Comparison of ENCODE assay signal across 10 mouse cellular contexts in genomic region chrX:162359767-162360545, GRCm38 (mm10).
DNase-seq lines count a peak whose midpoint lies in the region; ATAC-seq lines count a peak whose summit lies in the region.
"Had no signal": no experiment of that assay in that cellular context is flagged by ENCODE, and none has a peak within 500 bp of the region (broad histone marks: within the 10 kb centered on the region; RNA-seq: fewer than 3 reads in every experiment).

No protein-coding gene starts in this region.

- peak; percentile 5 for DNase-seq in forebrain, embryonic 14.5 days (ENCODE audit: low spot score)
- DNase-seq in CD4-positive helper T cell, adult 2 months (ENCODE audit: low read depth, low spot score), result peak; percentile 1
- peak; percentile 37 for DNase-seq in limb, embryonic 10.5 days (ENCODE audit: low spot score)
- no peak for DNase-seq in left cerebral cortex, adult 18-20 months (ENCODE audit: low spot score in 2 of 2)
- DNase-seq in adrenal gland, postnatal 4 days (ENCODE audit: low spot score in 2 of 2), result no peak

- H3K27me3 ChIP-seq in forebrain, embryonic 14.5 days (replicated peaks; ENCODE audit: control insufficient read depth, insufficient read depth, low read length), result no peaks in the 10 kb centered on the region
- no peaks in the 10 kb centered on the region for H3K27me3 ChIP-seq in forebrain, embryonic 16.5 days (replicated peaks; ENCODE audit: control insufficient read depth, insufficient read depth, low read length)
- no peaks in the 10 kb centered on the region; the same call in 1 of the 2 replicates for H3K27me3 ChIP-seq in heart, embryonic 13.5 days (replicated peaks)
- peaks cover 89% of the 10 kb centered on the region for H3K27me3 ChIP-seq in limb, embryonic 10.5 days (ENCODE audit: low read depth, poor library complexity, severe bottlenecking)
- peaks cover 22% of the 10 kb centered on the region; the same call in 1 of the 2 replicates for H3K27me3 ChIP-seq in midbrain, embryonic 13.5 days

- no peaks in the 10 kb centered on the region for H3K36me3 ChIP-seq in forebrain, embryonic 14.5 days (ENCODE audit: control insufficient read depth, insufficient read depth, low read length)
- no peaks in the 10 kb centered on the region for H3K36me3 ChIP-seq in forebrain, embryonic 16.5 days (ENCODE audit: control insufficient read depth, insufficient read depth)
- H3K36me3 ChIP-seq in heart, embryonic 13.5 days, result no peaks in the 10 kb centered on the region
- H3K36me3 ChIP-seq in limb, embryonic 10.5 days, result no peaks in the 10 kb centered on the region
- H3K36me3 ChIP-seq in midbrain, embryonic 13.5 days, result no peaks in the 10 kb centered on the region
- H3K36me3 ChIP-seq: embryonic facial prominence, embryonic 13.5 days had no signal

- H3K27ac ChIP-seq in forebrain, embryonic 14.5 days (ENCODE audit: low read depth, low read length), result no peak overlapping the region
- H3K27ac ChIP-seq in forebrain, embryonic 16.5 days (ENCODE audit: low read length), result no peak overlapping the region
- H3K27ac ChIP-seq in heart, embryonic 13.5 days (replicated peaks), result 0 out of 2 replicates have a peak overlapping the region, but pooled peaks have one; percentile 20
- no peak overlapping the region for H3K27ac ChIP-seq in limb, embryonic 10.5 days
- H3K27ac ChIP-seq in midbrain, embryonic 13.5 days, result no peak overlapping the region
- H3K27ac ChIP-seq: embryonic facial prominence, embryonic 13.5 days had no signal

- WGBS in forebrain, embryonic 14.5 days, result 65% methylated on average over 9 of the region's 9 CpGs
- WGBS in forebrain, embryonic 16.5 days, result 61% methylated on average over 9 of the region's 9 CpGs
- 43% methylated on average over 9 of the region's 9 CpGs for WGBS in heart, embryonic 13.5 days
- WGBS in limb, embryonic 10.5 days, result 46% methylated on average over 9 of the region's 9 CpGs
- WGBS in midbrain, embryonic 13.5 days, result 61% methylated on average over 9 of the region's 9 CpGs

- no peak overlapping the region for H3K4me3 ChIP-seq in forebrain, embryonic 14.5 days (ENCODE audit: low read depth, low read length)
- no peak overlapping the region for H3K4me3 ChIP-seq in forebrain, embryonic 16.5 days (replicated peaks; ENCODE audit: low read length)
- no peak overlapping the region for H3K4me3 ChIP-seq in heart, embryonic 13.5 days
- no peak overlapping the region for H3K4me3 ChIP-seq in limb, embryonic 10.5 days
- H3K4me3 ChIP-seq in midbrain, embryonic 13.5 days (replicated peaks), result no peak overlapping the region
- H3K4me3 ChIP-seq: embryonic facial prominence, embryonic 13.5 days had no signal

- H3K4me1 ChIP-seq in forebrain, embryonic 14.5 days (ENCODE audit: control insufficient read depth, insufficient read depth, low read length), result no peaks in the 10 kb centered on the region
- no peaks in the 10 kb centered on the region for H3K4me1 ChIP-seq in forebrain, embryonic 16.5 days (replicated peaks; ENCODE audit: control insufficient read depth, insufficient read depth, low read length)
- H3K4me1 ChIP-seq in heart, embryonic 13.5 days, result no peaks in the 10 kb centered on the region
- H3K4me1 ChIP-seq in limb, embryonic 10.5 days, result no peaks in the 10 kb centered on the region; the same call in 1 of the 2 replicates
- H3K4me1 ChIP-seq in midbrain, embryonic 13.5 days (replicated peaks), result no peaks in the 10 kb centered on the region
- H3K4me1 ChIP-seq: embryonic facial prominence, embryonic 13.5 days had no signal

- H3K9me3 ChIP-seq in forebrain, embryonic 14.5 days (replicated peaks; ENCODE audit: control insufficient read depth, low read length), result no peaks in the 10 kb centered on the region
- H3K9me3 ChIP-seq in forebrain, embryonic 16.5 days (ENCODE audit: control insufficient read depth, low read length), result no peaks in the 10 kb centered on the region
- H3K9me3 ChIP-seq in heart, embryonic 13.5 days, result no peaks in the 10 kb centered on the region
- no peaks in the 10 kb centered on the region for H3K9me3 ChIP-seq in limb, embryonic 10.5 days (replicated peaks)
- H3K9me3 ChIP-seq in midbrain, embryonic 13.5 days, result no peaks in the 10 kb centered on the region
- H3K9me3 ChIP-seq: embryonic facial prominence, embryonic 13.5 days had no signal

- H3K9ac ChIP-seq in forebrain, embryonic 14.5 days (ENCODE audit: low read length), result no peak overlapping the region
- no peak overlapping the region for H3K9ac ChIP-seq in forebrain, embryonic 16.5 days (replicated peaks; ENCODE audit: low read depth, low read length)
- no peak overlapping the region for H3K9ac ChIP-seq in heart, embryonic 13.5 days
- no peak overlapping the region for H3K9ac ChIP-seq in midbrain, embryonic 13.5 days (replicated peaks)
- H3K9ac ChIP-seq: embryonic facial prominence, embryonic 13.5 days had no signal

- no peak overlapping the region for H3K4me2 ChIP-seq in forebrain, embryonic 14.5 days (ENCODE audit: low read length)
- H3K4me2 ChIP-seq in forebrain, embryonic 16.5 days (ENCODE audit: low read length), result no peak overlapping the region
- no peak overlapping the region for H3K4me2 ChIP-seq in heart, embryonic 13.5 days
- H3K4me2 ChIP-seq in midbrain, embryonic 13.5 days (replicated peaks), result no peak overlapping the region
- H3K4me2 ChIP-seq: embryonic facial prominence, embryonic 13.5 days had no signal

- no peak for ATAC-seq in forebrain, embryonic 14.5 days
- no peak for ATAC-seq in forebrain, embryonic 16.5 days
- ATAC-seq in heart, embryonic 13.5 days (ENCODE audit: extremely low read depth, insufficient number of reproducible peaks, low FRiP score, low TSS enrichment), result no peak
- ATAC-seq in midbrain, embryonic 13.5 days, result no peak
- ATAC-seq: inflammation-experienced regulatory T-cells, adult 6 months had no signal

Comparison
In these comparisons a context has a peak if more than half of its experiments do, and no peak if none do; other contexts are left out.
1. DNase-seq: peak in forebrain, embryonic 14.5 days (single experiment), CD4-positive helper T cell, adult 2 months (single experiment) and limb, embryonic 10.5 days (single experiment); none in left cerebral cortex, adult 18-20 months (0 of 2) and adrenal gland, postnatal 4 days (0 of 2).